8 mouse cellular contexts compared by ENCODE assay signal in genomic region chr17:56291171-56291511, GRCm38 (mm10). TPM values are rescaled to one million over a fixed set of nuclear protein-coding genes. Genes with fewer than 3 reads are reported as not detected.
A peak's percentile ranks its signal among the peaks of the same experiment; 100 is the strongest.
DNase-seq lines count a peak whose midpoint lies in the region; ATAC-seq and TF ChIP-seq lines count a peak whose summit lies in the region.

No protein-coding gene starts in this region.

- peak overlapping the region; percentile 16 for H3K4me3 ChIP-seq in forebrain, embryonic 14.5 days (ENCODE audit: low read depth, low read length)
- peak overlapping the region; percentile 48 for H3K4me3 ChIP-seq in layer of hippocampus, adult 2 months
- peak overlapping the region; percentile 17 for H3K4me3 ChIP-seq in lung, embryonic 16.5 days (ENCODE audit: low read length)
- H3K4me3 ChIP-seq in olfactory bulb, adult 2 months (ENCODE audit: insufficient read depth, low read depth, low read length): peak overlapping the region; percentile 31

- peak; percentile 95 for DNase-seq in MEL-GATA-1-ER (ENCODE audit: extremely low read depth, low read depth)
- DNase-seq in cerebellum, adult 11-12 months: peak; percentile 70
- DNase-seq in forebrain, embryonic 14.5 days (ENCODE audit: low spot score): peak; percentile 91
- peak; percentile 93 for DNase-seq in heart, postnatal 4 days
- peak; percentile 60 to 68 for DNase-seq in layer of hippocampus, adult 2 months (ENCODE audit: low spot score in 2 of 2)
- peak; percentile 96 for DNase-seq in thymus, postnatal 0 days (ENCODE audit: low spot score)

- under 1% methylated on average over 16 of the region's 16 CpGs for WGBS in forebrain, embryonic 14.5 days
- under 1% methylated on average over 16 of the region's 16 CpGs for WGBS in lung, embryonic 16.5 days
- 4% methylated on average over 15 of the region's 16 CpGs for WGBS in olfactory bulb, adult 2 months

- peaks cover 15% of the 10 kb centered on the region for H3K4me1 ChIP-seq in forebrain, embryonic 14.5 days (ENCODE audit: control insufficient read depth, insufficient read depth, low read length)
- peaks cover 31% of the 10 kb centered on the region for H3K4me1 ChIP-seq in lung, embryonic 16.5 days (replicated peaks; ENCODE audit: control insufficient read depth, insufficient read depth, low read length)
- H3K4me1 ChIP-seq in olfactory bulb, adult 2 months (ENCODE audit: control insufficient read depth, insufficient read depth, low read length): peaks cover 15% of the 10 kb centered on the region

- peak overlapping the region; percentile 49 for H3K4me2 ChIP-seq in forebrain, embryonic 14.5 days (ENCODE audit: low read length)
- peak overlapping the region; percentile 82 for H3K4me2 ChIP-seq in lung, embryonic 16.5 days (ENCODE audit: low read depth, low read length)

- H3K27me3 ChIP-seq in forebrain, embryonic 14.5 days (replicated peaks; ENCODE audit: control insufficient read depth, insufficient read depth, low read length): no peaks in the 10 kb centered on the region
- no peaks in the 10 kb centered on the region for H3K27me3 ChIP-seq in lung, embryonic 16.5 days (ENCODE audit: control insufficient read depth, insufficient read depth, low read depth, low read length)

- peak overlapping the region; percentile 55 for H3K9ac ChIP-seq in forebrain, embryonic 14.5 days (ENCODE audit: low read length)
- peak overlapping the region; percentile 65 for H3K9ac ChIP-seq in lung, embryonic 16.5 days (ENCODE audit: low read length)

- H3K9me3 ChIP-seq in forebrain, embryonic 14.5 days (replicated peaks; ENCODE audit: control insufficient read depth, low read length): no peaks in the 10 kb centered on the region
- H3K9me3 ChIP-seq in lung, embryonic 16.5 days (ENCODE audit: control insufficient read depth, low read length): no peaks in the 10 kb centered on the region

- peak overlapping the region; percentile 56; the same call in 1 of the 2 replicates for H3K27ac ChIP-seq in forebrain, embryonic 14.5 days (ENCODE audit: low read depth, low read length)
- peak overlapping the region; percentile 87 for H3K27ac ChIP-seq in layer of hippocampus, adult 2 months
- H3K27ac ChIP-seq in lung, embryonic 16.5 days (ENCODE audit: low read length): peak overlapping the region; percentile 97
- H3K27ac ChIP-seq in olfactory bulb, adult 2 months (ENCODE audit: insufficient read depth, low read depth, low read length): peak overlapping the region; percentile 16; the same call in 1 of the 2 replicates

- TF ChIP-seq POLR2A in olfactory bulb, adult 2 months (IDR thresholded peaks at IDR 0.05; ENCODE audit: insufficient read depth, low read depth, low read length): no peak

- no peaks in the 10 kb centered on the region for H3K36me3 ChIP-seq in forebrain, embryonic 14.5 days (ENCODE audit: control insufficient read depth, insufficient read depth, low read length)
- peaks cover 7% of the 10 kb centered on the region for H3K36me3 ChIP-seq in lung, embryonic 16.5 days (ENCODE audit: control insufficient read depth, insufficient read depth, low read length)

- peak; percentile 96 for TF ChIP-seq CTCF in layer of hippocampus, adult 2 months (conservative IDR thresholded peaks at IDR 0.05)
- peak; percentile 85 for TF ChIP-seq CTCF in olfactory bulb, adult 2 months (IDR thresholded peaks at IDR 0.05; ENCODE audit: insufficient read depth, low read depth, low read length)

- ATAC-seq in forebrain, embryonic 14.5 days: peak; percentile 89
- ATAC-seq in lung, embryonic 16.5 days (ENCODE audit: low read depth): peak; percentile 93

RNA-seq across cellular contexts. Expression of gene Plin3, which starts 1.5 kb away (rescaled TPM):
- polyA plus RNA-seq in forebrain, embryonic 14.5 days (2014; fragmentation: Nextera tagmentation; extraction: Ambion mirVana): 15.3 and 17.8 TPM in 2 replicates
- 10 to 100 TPM; 56.3 to 65.7 TPM for total RNA-seq in heart, postnatal 4 days (2021)
- 10 to 100 TPM; 16.8 to 17.2 TPM for total RNA-seq in layer of hippocampus, adult 2 months (2021)
- 87.5 and 90.2 TPM in 2 replicates for polyA plus RNA-seq in lung, embryonic 16.5 days (2015; fragmentation: Nextera tagmentation; extraction: Ambion mirVana)
- not detected in 2 replicates for polyA plus RNA-seq in olfactory bulb, adult 2 months (2012; ENCODE audit: insufficient read depth, insufficient read length, low replicate concordance, missing spikeins)
- 59.5 TPM in 2 replicates for polyA plus RNA-seq in thymus, postnatal 0 days (2015; fragmentation: Nextera tagmentation; extraction: Ambion mirVana)

RNA-seq across cellular contexts. Expression of gene Arrdc5, which starts 8.9 kb away (rescaled TPM):
- polyA plus RNA-seq in forebrain, embryonic 14.5 days (2014; fragmentation: Nextera tagmentation; extraction: Ambion mirVana): not detected in 2 replicates
- total RNA-seq in heart, postnatal 4 days (2021): not detected
- total RNA-seq in layer of hippocampus, adult 2 months (2021): not detected
- polyA plus RNA-seq in lung, embryonic 16.5 days (2015; fragmentation: Nextera tagmentation; extraction: Ambion mirVana): not detected in 2 replicates
- polyA plus RNA-seq in olfactory bulb, adult 2 months (2012; ENCODE audit: insufficient read depth, insufficient read length, low replicate concordance, missing spikeins): not detected in 2 replicates
- 0.84 and 1.8 TPM in 2 replicates for polyA plus RNA-seq in thymus, postnatal 0 days (2015; fragmentation: Nextera tagmentation; extraction: Ambion mirVana)

RNA-seq across cellular contexts. Expression of gene Uhrf1, which starts 12.0 kb away (rescaled TPM):
- 38.9 and 47.4 TPM in 2 replicates for polyA plus RNA-seq in forebrain, embryonic 14.5 days (2014; fragmentation: Nextera tagmentation; extraction: Ambion mirVana)
- total RNA-seq in heart, postnatal 4 days (2021): 10 to 100 TPM; 71.8 to 76.7 TPM
- 1 to 10 TPM; 1.7 to 2.1 TPM for total RNA-seq in layer of hippocampus, adult 2 months (2021)
- polyA plus RNA-seq in lung, embryonic 16.5 days (2015; fragmentation: Nextera tagmentation; extraction: Ambion mirVana): 124 and 130 TPM in 2 replicates
- polyA plus RNA-seq in olfactory bulb, adult 2 months (2012; ENCODE audit: insufficient read depth, insufficient read length, low replicate concordance, missing spikeins): not detected in 2 replicates
- polyA plus RNA-seq in thymus, postnatal 0 days (2015; fragmentation: Nextera tagmentation; extraction: Ambion mirVana): 234 and 264 TPM in 2 replicates

RNA-seq across cellular contexts. Expression of gene Ticam1, which starts 14.6 kb away (rescaled TPM):
- polyA plus RNA-seq in forebrain, embryonic 14.5 days (2014; fragmentation: Nextera tagmentation; extraction: Ambion mirVana): 1.5 and 2.2 TPM in 2 replicates
- 10 to 100 TPM; 10.3 to 10.8 TPM for total RNA-seq in heart, postnatal 4 days (2021)
- 1 to 10 TPM; 6.1 to 7.1 TPM for total RNA-seq in layer of hippocampus, adult 2 months (2021)
- polyA plus RNA-seq in lung, embryonic 16.5 days (2015; fragmentation: Nextera tagmentation; extraction: Ambion mirVana): 5.5 and 5.7 TPM in 2 replicates
- polyA plus RNA-seq in olfactory bulb, adult 2 months (2012; ENCODE audit: insufficient read depth, insufficient read length, low replicate concordance, missing spikeins): not detected in 2 replicates
- 2.5 and 3.0 TPM in 2 replicates for polyA plus RNA-seq in thymus, postnatal 0 days (2015; fragmentation: Nextera tagmentation; extraction: Ambion mirVana)

RNA-seq across cellular contexts. Expression of gene Fem1a, which starts 34.5 kb away (rescaled TPM):
- polyA plus RNA-seq in forebrain, embryonic 14.5 days (2014; fragmentation: Nextera tagmentation; extraction: Ambion mirVana): 18.0 and 22.0 TPM in 2 replicates
- 10 to 100 TPM; 69.6 to 73.8 TPM for total RNA-seq in heart, postnatal 4 days (2021)
- total RNA-seq in layer of hippocampus, adult 2 months (2021): 10 to 100 TPM; 36.4 to 37.1 TPM
- 11.0 and 12.1 TPM in 2 replicates for polyA plus RNA-seq in lung, embryonic 16.5 days (2015; fragmentation: Nextera tagmentation; extraction: Ambion mirVana)
- not detected in 2 replicates for polyA plus RNA-seq in olfactory bulb, adult 2 months (2012; ENCODE audit: insufficient read depth, insufficient read length, low replicate concordance, missing spikeins)
- polyA plus RNA-seq in thymus, postnatal 0 days (2015; fragmentation: Nextera tagmentation; extraction: Ambion mirVana): 11.1 and 12.9 TPM in 2 replicates

Comparison
In these comparisons a context has a peak if more than half of its experiments do, and no peak if none do; other contexts are left out.
1. Peak in every context shown above with its lines: DNase-seq, ATAC-seq, H3K4me3 ChIP-seq and H3K27ac ChIP-seq.
2. H3K27ac ChIP-seq: peak in every context shown above with its lines; median percentile 97 in lung, embryonic 16.5 days; 87 in layer of hippocampus, adult 2 months; 56 in forebrain, embryonic 14.5 days; 16 in olfactory bulb, adult 2 months.